Mouse (Mus musculus): ENCODE data around the gene Vmn2r9.
"Not testable (repeated sequence)": the region's sequence is repeated elsewhere in the genome, so short reads cannot be mapped to it uniquely, and the experiment has no call there.

The Vmn2r9 gene

DNA sequence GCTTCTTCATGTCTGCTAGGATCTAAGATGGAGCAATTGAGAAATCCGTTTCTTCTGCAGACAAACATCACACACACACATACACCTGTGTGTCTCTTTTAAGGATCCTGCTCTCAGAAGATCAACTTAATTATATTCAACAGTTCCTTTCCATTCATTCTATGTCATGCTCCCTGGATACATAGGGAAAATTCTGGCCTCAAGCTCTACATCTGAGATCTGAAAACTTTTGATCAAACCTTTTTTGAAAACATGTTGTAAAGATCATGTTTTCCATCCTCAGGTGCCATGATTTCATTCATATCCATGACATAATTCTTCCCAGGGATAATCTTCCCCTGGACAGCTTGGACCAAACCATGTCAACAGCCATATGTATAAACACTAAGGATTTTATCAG is at the start of gene Vmn2r9:
TSS of gene Vmn2r9 (minus strand) at position 101 of the 400 bp plus-strand sequence.
- not testable (repeated sequence) for DNase-seq

DNA sequence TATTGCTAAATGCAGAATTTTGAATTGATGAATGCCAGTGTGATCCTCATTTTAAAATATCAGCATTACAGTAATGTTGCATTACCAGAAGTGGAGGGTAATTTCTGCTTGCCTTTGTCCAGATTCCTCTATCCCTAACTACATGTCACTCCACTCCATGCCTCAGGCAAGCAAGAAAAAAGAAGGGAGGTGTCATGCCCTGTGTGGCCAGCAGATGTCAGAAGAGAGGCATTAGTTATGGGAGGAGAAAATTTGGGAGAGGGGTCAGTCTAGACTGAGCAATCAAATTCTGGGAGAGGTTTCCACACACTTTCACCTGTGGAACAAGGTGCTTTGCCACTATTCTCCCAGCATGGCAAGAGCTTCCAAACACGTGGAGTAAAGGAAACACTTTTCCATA is 14.3 kb upstream of the Vmn2r9 start:
- peak; percentile 12 for DNase-seq

DNA sequence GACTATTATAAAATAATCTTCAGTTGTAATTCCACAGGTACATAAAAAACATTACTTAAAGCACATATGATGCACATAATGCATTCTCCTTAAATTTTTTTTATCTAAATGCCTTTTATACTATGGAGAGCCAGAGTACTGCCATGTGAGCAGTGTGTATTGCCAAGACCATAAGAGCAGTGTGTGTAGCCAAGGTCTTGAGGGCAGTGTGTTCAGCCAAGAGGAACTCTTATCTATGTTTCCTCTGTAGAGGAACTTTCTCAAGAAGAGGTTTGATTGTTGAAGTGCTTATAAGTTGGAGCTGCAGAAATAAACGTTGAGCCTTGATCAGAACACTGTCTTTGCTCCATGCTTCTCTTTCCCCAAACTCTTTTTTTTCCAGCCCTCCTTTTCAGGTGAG is 2.9 kb downstream of the Vmn2r9 start:
- no peak for DNase-seq

DNA sequence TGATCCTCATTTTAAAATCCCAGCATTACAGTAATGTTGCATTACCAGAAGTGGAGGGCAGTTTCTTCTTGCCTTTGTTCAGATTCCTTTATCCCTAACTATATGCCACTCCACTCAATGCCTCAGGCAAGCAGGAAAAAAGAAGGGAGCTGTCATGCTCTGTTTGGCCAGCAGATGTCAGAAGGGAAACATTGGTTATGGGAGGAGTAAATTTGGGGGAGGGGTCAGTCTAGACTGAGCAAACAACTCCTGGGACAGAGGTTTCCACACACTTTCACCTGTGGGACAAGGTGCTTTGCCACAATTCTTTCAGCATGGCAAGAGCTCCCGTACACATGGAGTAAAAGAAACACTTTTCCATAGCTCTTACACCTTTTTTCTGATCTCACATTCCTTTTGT is 16.2 kb downstream of the Vmn2r9 start:
- DNase-seq = peak; percentile 5

- DNase-seq = peak; percentile 13
These were observed 29.1 kb downstream of the Vmn2r9 start for GRCm38 (mm10) chr5:108823276-108823675.

DNA sequence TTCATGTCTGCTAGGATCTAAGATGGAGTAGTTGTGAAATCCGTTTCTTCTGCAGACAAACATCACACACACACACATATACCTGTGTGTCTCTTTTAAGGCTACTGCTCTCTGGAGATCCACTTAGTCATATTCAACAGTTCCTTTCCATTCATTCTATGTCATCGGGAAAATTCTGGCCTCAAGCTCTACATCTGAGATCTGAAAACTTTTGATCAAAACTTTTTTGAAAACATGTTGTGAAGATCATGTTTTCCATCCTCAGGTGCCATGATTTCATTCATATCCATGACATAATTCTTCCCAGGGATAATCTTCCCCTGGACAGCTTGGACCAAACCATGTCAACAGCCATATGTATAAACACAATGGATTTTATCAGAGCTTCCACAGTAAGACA is 43.7 kb downstream of the Vmn2r9 start, which contains the start of gene Vmn2r8:
TSS of gene Vmn2r8 (minus strand) at position 101 of the 400 bp plus-strand sequence.
- not testable (repeated sequence) for DNase-seq

GRCm38 (mm10) chr5:108803646-108804045 is 48.8 kb downstream of the Vmn2r9 start:
- DNase-seq = no peak

- DNase-seq = not testable (repeated sequence)
These were observed 57.1 kb downstream of the Vmn2r9 start, which contains the start of gene Tmed11 for GRCm38 (mm10) chr5:108795263-108795662. Tmed11 (minus strand) TSS chr5:108795363.

GRCm38 (mm10) chr5:108790385-108790784 is 62.0 kb downstream of the Vmn2r9 start:
- DNase-seq = peak; percentile 26
